Mouse (Mus musculus): Measurements from ENCODE around the gene Mea1. TPM values are rescaled to one million over a fixed set of nuclear protein-coding genes. Genes with fewer than 3 reads are reported as not detected.

The Mea1 gene
- polyA plus RNA-seq, 1 experiment from 2014 or later: 55.1 TPM

- H3K4me3 ChIP-seq (replicated peaks): peak within 1 kb of the TSS; percentile 75
- WGBS (ENCODE audit: insufficient replicate concordance): under 1% methylated on average over 43 of the region's 43 CpGs
- peak within 1 kb of the TSS; percentile 83 for H3K4me2 ChIP-seq
- peak within 1 kb of the TSS; percentile 81 for H3K9ac ChIP-seq
- peak within 1 kb of the TSS; percentile 84 for H3K27ac ChIP-seq (replicated peaks)
- peak; percentile 91 for ATAC-seq (ENCODE audit: insufficient read depth)
- H3K27me3 ChIP-seq: no peaks in the 10 kb centered on the region
- no peaks in the 10 kb centered on the region for H3K9me3 ChIP-seq (replicated peaks)
- H3K4me1 ChIP-seq (replicated peaks): peaks cover 47% of the 10 kb centered on the region
- peaks cover 62% of the 10 kb centered on the region for H3K36me3 ChIP-seq (replicated peaks)
Observed at GRCm38 (mm10) chr17:46673850-46674529, 4.6 kb upstream of the Mea1 start, which contains the start of gene Rrp36. TSS of gene Rrp36 (minus strand) at chr17:46674352.

- Histone ChIP-seq H3K9me3 (replicated peaks) (no peaks in the 10 kb centered on the region), H3K4me3 (replicated peaks) (peak overlapping the region; percentile 75), H3K27me3 (no peaks in the 10 kb centered on the region), H3K36me3 (replicated peaks) (peaks cover 55% of the 10 kb centered on the region), H3K9ac (peak overlapping the region; percentile 81), H3K4me1 (replicated peaks) (peaks cover 54% of the 10 kb centered on the region), H3K4me2 (peak overlapping the region; percentile 83), H3K27ac (replicated peaks) (peak overlapping the region; percentile 84)
- peak; percentile 10; the same call in 1 of the 2 replicates for ATAC-seq (ENCODE audit: insufficient read depth)
- 36% methylated on average over 15 of the region's 15 CpGs for WGBS (ENCODE audit: insufficient replicate concordance)
Observed at GRCm38 (mm10) chr17:46674530-46675283, 3.9 kb upstream of the Mea1 start.

- Histone ChIP-seq H3K36me3 (replicated peaks) (peaks cover 51% of the 10 kb centered on the region), H3K9me3 (replicated peaks) (no peaks in the 10 kb centered on the region), H3K4me1 (replicated peaks) (peaks cover 54% of the 10 kb centered on the region), H3K27me3 (no peaks in the 10 kb centered on the region), H3K4me2 (peak overlapping the region; percentile 91), H3K4me3 (replicated peaks) (peak overlapping the region; percentile 89), H3K9ac (peak overlapping the region; percentile 81), H3K27ac (replicated peaks) (peak overlapping the region; percentile 91)
- 68% methylated on average over 9 of the region's 9 CpGs for WGBS (ENCODE audit: insufficient replicate concordance)
- ATAC-seq (ENCODE audit: insufficient read depth): no peak
Observed at GRCm38 (mm10) chr17:46678911-46679310, 318 bp downstream of the Mea1 start.

GRCm38 (mm10) chr17:46679843-46680759 lies 1.5 kb downstream of the Mea1 start:
- peaks cover 45% of the 10 kb centered on the region for H3K4me1 ChIP-seq (replicated peaks)
- peak overlapping the region; percentile 89 for H3K4me3 ChIP-seq (replicated peaks)
- H3K9ac ChIP-seq: peak overlapping the region; percentile 81
- H3K27me3 ChIP-seq: no peaks in the 10 kb centered on the region
- peak overlapping the region; percentile 91 for H3K27ac ChIP-seq (replicated peaks)
- H3K9me3 ChIP-seq (replicated peaks): no peaks in the 10 kb centered on the region
- ATAC-seq (ENCODE audit: insufficient read depth): peak; percentile 0; the same call in 1 of the 2 replicates
- under 1% methylated on average over 34 of the region's 34 CpGs for whole genome bisulfite sequencing (ENCODE audit: insufficient replicate concordance)
- peak overlapping the region; percentile 91 for H3K4me2 ChIP-seq
- H3K36me3 ChIP-seq (replicated peaks): peaks cover 56% of the 10 kb centered on the region

- H3K36me3 ChIP-seq (replicated peaks): peaks cover 56% of the 10 kb centered on the region
- peaks cover 42% of the 10 kb centered on the region for H3K4me1 ChIP-seq (replicated peaks)
- H3K27ac ChIP-seq (replicated peaks): peak within 1 kb of the TSS; percentile 91
- ATAC-seq (ENCODE audit: insufficient read depth): peak; percentile 96
- peak within 1 kb of the TSS; percentile 91 for H3K4me2 ChIP-seq
- H3K9ac ChIP-seq: peak within 1 kb of the TSS; percentile 81
- under 1% methylated on average over 49 of the region's 49 CpGs for WGBS (ENCODE audit: insufficient replicate concordance)
- no peaks in the 10 kb centered on the region for H3K27me3 ChIP-seq
- H3K9me3 ChIP-seq (replicated peaks): no peaks in the 10 kb centered on the region
- H3K4me3 ChIP-seq (replicated peaks): peak within 1 kb of the TSS; percentile 89
Observed at GRCm38 (mm10) chr17:46680760-46681373, 2.3 kb downstream of the Mea1 start, which contains the start of gene Klhdc3. TSS of gene Klhdc3 (minus strand) at chr17:46680914.

- Histone ChIP-seq H3K36me3 (replicated peaks) (peaks cover 56% of the 10 kb centered on the region), H3K9ac (peak overlapping the region; percentile 78), H3K4me3 (replicated peaks) (peak overlapping the region; percentile 89), H3K4me2 (peak overlapping the region; percentile 91), H3K4me1 (replicated peaks) (peaks cover 42% of the 10 kb centered on the region), H3K27me3 (no peaks in the 10 kb centered on the region), H3K9me3 (replicated peaks) (no peaks in the 10 kb centered on the region), H3K27ac (replicated peaks) (peak overlapping the region; percentile 91; the same call in 1 of the 2 replicates)
- no peak for ATAC-seq (ENCODE audit: insufficient read depth)
- 21% methylated on average over 12 of the region's 12 CpGs for WGBS (ENCODE audit: insufficient replicate concordance)
Observed at GRCm38 (mm10) chr17:46681466-46682118, 3.0 kb downstream of the Mea1 start.

GRCm38 (mm10) chr17:46682654-46683389 lies 4.2 kb downstream of the Mea1 start:
- Histone ChIP-seq H3K27me3 (no peaks in the 10 kb centered on the region), H3K27ac (replicated peaks) (no peak overlapping the region), H3K9me3 (replicated peaks) (no peaks in the 10 kb centered on the region), H3K36me3 (replicated peaks) (peaks cover 51% of the 10 kb centered on the region), H3K4me1 (replicated peaks) (peaks cover 39% of the 10 kb centered on the region), H3K4me2 (no peak overlapping the region), H3K4me3 (replicated peaks) (no peak overlapping the region), H3K9ac (no peak overlapping the region)
- WGBS (ENCODE audit: insufficient replicate concordance): 83% methylated on average over 16 of the region's 16 CpGs
- ATAC-seq (ENCODE audit: insufficient read depth): no peak

GRCm38 (mm10) chr17:46685913-46686312 lies 7.3 kb downstream of the Mea1 start:
- H3K4me2 ChIP-seq: no peak overlapping the region
- H3K9ac ChIP-seq: no peak overlapping the region
- H3K9me3 ChIP-seq (replicated peaks): no peaks in the 10 kb centered on the region
- no peak overlapping the region for H3K4me3 ChIP-seq (replicated peaks)
- H3K27me3 ChIP-seq: no peaks in the 10 kb centered on the region
- no peak overlapping the region for H3K27ac ChIP-seq (replicated peaks)
- 80% methylated on average over 6 of the region's 6 CpGs for WGBS (ENCODE audit: insufficient replicate concordance)
- peaks cover 46% of the 10 kb centered on the region for H3K36me3 ChIP-seq (replicated peaks)
- ATAC-seq (ENCODE audit: insufficient read depth): no peak
- peaks cover 22% of the 10 kb centered on the region for H3K4me1 ChIP-seq (replicated peaks)

- no peaks in the 10 kb centered on the region for H3K9me3 ChIP-seq (replicated peaks)
- peak; percentile 70 for ATAC-seq (ENCODE audit: insufficient read depth)
- 38% methylated on average over 12 of the region's 12 CpGs for WGBS (ENCODE audit: insufficient replicate concordance)
Observed at GRCm38 (mm10) chr17:46690665-46691064, 12.1 kb downstream of the Mea1 start.

More at GRCm38 (mm10) chr17:46690665-46691064, 12.1 kb downstream of the Mea1 start:
- Histone ChIP-seq H3K27ac (replicated peaks) (peak overlapping the region; percentile 22; the same call in 1 of the 2 replicates), H3K36me3 (replicated peaks) (peaks cover 17% of the 10 kb centered on the region), H3K4me2 (peak overlapping the region; percentile 27), H3K4me1 (replicated peaks) (peaks cover 16% of the 10 kb centered on the region; the same call in 1 of the 2 replicates), H3K9ac (no peak overlapping the region), H3K4me3 (replicated peaks) (no peak overlapping the region), H3K27me3 (no peaks in the 10 kb centered on the region)
